8 mouse cellular contexts compared by ENCODE assay signal in the genomic region with DNA sequence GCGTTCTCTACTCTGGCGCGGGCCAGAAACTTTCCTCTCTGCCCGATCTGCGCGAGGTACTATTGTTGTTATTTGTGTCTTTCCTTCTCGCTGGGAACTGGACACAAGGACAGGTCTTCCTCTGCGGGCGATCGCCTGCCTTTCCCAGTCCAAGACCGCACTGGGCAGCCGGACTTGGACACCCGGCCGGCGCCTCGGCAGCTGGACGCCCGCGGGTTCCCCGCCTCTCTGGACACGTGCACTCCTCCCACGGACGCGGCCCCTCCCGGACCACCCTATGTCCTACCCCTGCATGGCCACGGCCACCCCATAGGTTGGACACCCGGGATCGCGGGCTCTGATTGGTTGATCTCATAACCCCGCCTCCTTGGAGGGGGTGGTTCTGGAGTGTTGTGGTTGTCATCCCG. TPM values are rescaled to one million over a fixed set of nuclear protein-coding genes. Genes with fewer than 3 reads are reported as not detected.
DNase-seq lines count a peak whose midpoint lies in the region; ATAC-seq and TF ChIP-seq lines count a peak whose summit lies in the region.

No protein-coding gene starts in this region.

- peak overlapping the region; percentile 96 for H3K9ac ChIP-seq in forebrain, embryonic 14.5 days (ENCODE audit: low read length)
- peak overlapping the region; percentile 62 for H3K9ac ChIP-seq in heart, embryonic 15.5 days
- H3K9ac ChIP-seq in neural tube, embryonic 13.5 days: peak overlapping the region; percentile 92

- peak overlapping the region; percentile 93 for H3K4me2 ChIP-seq in forebrain, embryonic 14.5 days (ENCODE audit: low read length)
- peak overlapping the region; percentile 100 for H3K4me2 ChIP-seq in heart, embryonic 15.5 days
- H3K4me2 ChIP-seq in neural tube, embryonic 13.5 days: peak overlapping the region; percentile 63

- WGBS in lung, adult 2 months: 1% methylated on average over 31 of the region's 31 CpGs
- WGBS in forebrain, embryonic 14.5 days: under 1% methylated on average over 31 of the region's 31 CpGs
- 2% methylated on average over 31 of the region's 31 CpGs for WGBS in heart, embryonic 15.5 days
- WGBS in neural tube, embryonic 13.5 days: under 1% methylated on average over 31 of the region's 31 CpGs

- peak; percentile 77 for ATAC-seq in forebrain, embryonic 14.5 days
- peak; percentile 67 for ATAC-seq in heart, embryonic 15.5 days (replicated peaks; ENCODE audit: insufficient number of reproducible peaks, insufficient read depth, low FRiP score, low read depth)
- peak; percentile 83 for ATAC-seq in neural tube, embryonic 13.5 days (ENCODE audit: low read depth)

- no peak for TF ChIP-seq CTCF in lung, adult 2 months (IDR thresholded peaks at IDR 0.05; ENCODE audit: insufficient read depth, low read length)

- peaks cover 2% of the 10 kb centered on the region for H3K4me1 ChIP-seq in lung, adult 2 months (ENCODE audit: control insufficient read depth, insufficient read depth, low read length)
- peaks cover 8% of the 10 kb centered on the region; the same call in 1 of the 2 replicates for H3K4me1 ChIP-seq in forebrain, embryonic 14.5 days (ENCODE audit: control insufficient read depth, insufficient read depth, low read length)
- H3K4me1 ChIP-seq in heart, embryonic 15.5 days (replicated peaks): peaks cover 16% of the 10 kb centered on the region
- H3K4me1 ChIP-seq in neural tube, embryonic 13.5 days (replicated peaks): peaks cover 62% of the 10 kb centered on the region

- H3K27ac ChIP-seq in forebrain, embryonic 14.5 days (ENCODE audit: low read depth, low read length): peak overlapping the region; percentile 95
- H3K27ac ChIP-seq in heart, embryonic 15.5 days: no peak overlapping the region
- H3K27ac ChIP-seq in neural tube, embryonic 13.5 days (replicated peaks): peak overlapping the region; percentile 96

- H3K27me3 ChIP-seq in forebrain, embryonic 14.5 days (replicated peaks; ENCODE audit: control insufficient read depth, insufficient read depth, low read length): no peaks in the 10 kb centered on the region
- H3K27me3 ChIP-seq in heart, embryonic 15.5 days: peaks cover 41% of the 10 kb centered on the region
- no peaks in the 10 kb centered on the region; the same call in 1 of the 2 replicates for H3K27me3 ChIP-seq in neural tube, embryonic 13.5 days

- H3K36me3 ChIP-seq in forebrain, embryonic 14.5 days (ENCODE audit: control insufficient read depth, insufficient read depth, low read length): no peaks in the 10 kb centered on the region
- no peaks in the 10 kb centered on the region for H3K36me3 ChIP-seq in heart, embryonic 15.5 days
- H3K36me3 ChIP-seq in neural tube, embryonic 13.5 days: no peaks in the 10 kb centered on the region

- H3K9me3 ChIP-seq in forebrain, embryonic 14.5 days (replicated peaks; ENCODE audit: control insufficient read depth, low read length): no peaks in the 10 kb centered on the region
- H3K9me3 ChIP-seq in heart, embryonic 15.5 days (replicated peaks): no peaks in the 10 kb centered on the region
- no peaks in the 10 kb centered on the region for H3K9me3 ChIP-seq in neural tube, embryonic 13.5 days

- peak; percentile 14 to 22 for DNase-seq in lung, adult 18-20 months
- no peak for DNase-seq in lung, adult 2 months
- peak; percentile 81 for DNase-seq in forebrain, embryonic 14.5 days (ENCODE audit: low spot score)
- DNase-seq in kidney, postnatal 14 days: peak; percentile 68
- DNase-seq in liver: peak; percentile 46
- DNase-seq in thymus, postnatal 25 days: peak; percentile 5

- no peak overlapping the region for H3K4me3 ChIP-seq in lung, adult 2 months (replicated peaks; ENCODE audit: extremely low read depth, low read depth, low read length)
- H3K4me3 ChIP-seq in forebrain, embryonic 14.5 days (ENCODE audit: low read depth, low read length): peak overlapping the region; percentile 90
- H3K4me3 ChIP-seq in heart, embryonic 15.5 days: peak overlapping the region; percentile 71
- peak overlapping the region; percentile 78 for H3K4me3 ChIP-seq in neural tube, embryonic 13.5 days

- TF ChIP-seq POLR2A in lung, adult 2 months (IDR thresholded peaks at IDR 0.05; ENCODE audit: borderline replicate concordance, extremely low read depth, low read depth, low read length): no peak

RNA-seq across cellular contexts. Expression of a gene that starts 0.9 kb away (rescaled TPM):
- polyA plus RNA-seq in lung, adult 2 months (2012; rRNA removed): 0.28 and 0.69 TPM in 2 replicates
- 28.0 and 39.0 TPM in 2 replicates for polyA plus RNA-seq in forebrain, embryonic 14.5 days (2014; fragmentation: Nextera tagmentation; extraction: Ambion mirVana)
- 1.7 and 2.6 TPM in 2 replicates for polyA plus RNA-seq in heart, embryonic 15.5 days (2015; fragmentation: Nextera tagmentation; extraction: Ambion mirVana)
- polyA plus RNA-seq in neural tube, embryonic 13.5 days (2015; fragmentation: Nextera tagmentation; extraction: Ambion mirVana): 40.4 and 44.9 TPM in 2 replicates
